Mouse (Mus musculus) kidney, adult 2 months (tissue): ENCODE data around the gene Srrm2. TPM values are rescaled to one million over a fixed set of nuclear protein-coding genes. Genes with fewer than 3 reads are reported as not detected.

Experiments used
- DNase-seq: peaks from one replicate; pipeline ENCODE4 v3.0.0; 2021
- H3K27ac ChIP-seq: fragments of 200-500 bp; 2 replicates; pipeline ENCODE4 v1.5.1; 2012; ENCODE audit warnings: low read depth, low read length, control low read depth, inconsistent platforms; ENCODE audit not compliant: insufficient read depth
- H3K27me3 ChIP-seq: fragments of 200-500 bp; replicated peaks from 2 replicates; pipeline ENCODE4 v1.6.1; 2012; ENCODE audit warnings: mild to moderate bottlenecking, moderate library complexity, low read length, inconsistent platforms; ENCODE audit not compliant: control insufficient read depth, insufficient read depth
- H3K36me3 ChIP-seq: fragments of 200-500 bp; 2 replicates; pipeline ENCODE4 v1.6.1; 2012; ENCODE audit warnings: mild to moderate bottlenecking, moderate library complexity, low read length, inconsistent platforms; ENCODE audit not compliant: control insufficient read depth, insufficient read depth
- H3K4me1 ChIP-seq: fragments of 200-500 bp; 2 replicates; pipeline ENCODE4 v1.6.1; 2011; ENCODE audit warnings: low read length; ENCODE audit not compliant: control insufficient read depth, insufficient read depth
- H3K4me3 ChIP-seq: fragments of 200-500 bp; 2 replicates; pipeline ENCODE4 v1.5.1; 2011; ENCODE audit warnings: mild to moderate bottlenecking, low read depth, low read length, control low read depth; ENCODE audit not compliant: insufficient read depth
- CTCF ChIP-seq: fragments of 200-500 bp; conservative IDR thresholded peaks from 2 replicates; pipeline ENCODE4 v1.5.1; 2011; ENCODE audit warnings: low read depth, mild to moderate bottlenecking, control low read depth, low read length, moderate library complexity, mixed read lengths; ENCODE audit not compliant: insufficient read depth, insufficient read length
- POLR2A ChIP-seq: fragments of 200-500 bp; IDR thresholded peaks from one replicate; pipeline ENCODE4 v1.6.1; 2011; ENCODE audit warnings: low read depth, low read length, control low read depth
- WGBS: fragments of 180-500 bp; shearing (Covaris S2); methylation state at CpG from one replicate; pipeline ENCODE4 v1.1.7; 2018; 5-methylcytosine and 5-hydroxymethylcytosine counted together
- polyA plus RNA-seq: library from polyadenylated mRNA; depleted of rRNA; stranded (reverse); fragments of >200 nt; gene quantifications from 2 replicates; pipeline ENCODE4 v1.2.3, GENCODE M21; 2012

Gene Srrm2
- polyA plus RNA-seq, 1 experiment = 394 TPM

DNA sequence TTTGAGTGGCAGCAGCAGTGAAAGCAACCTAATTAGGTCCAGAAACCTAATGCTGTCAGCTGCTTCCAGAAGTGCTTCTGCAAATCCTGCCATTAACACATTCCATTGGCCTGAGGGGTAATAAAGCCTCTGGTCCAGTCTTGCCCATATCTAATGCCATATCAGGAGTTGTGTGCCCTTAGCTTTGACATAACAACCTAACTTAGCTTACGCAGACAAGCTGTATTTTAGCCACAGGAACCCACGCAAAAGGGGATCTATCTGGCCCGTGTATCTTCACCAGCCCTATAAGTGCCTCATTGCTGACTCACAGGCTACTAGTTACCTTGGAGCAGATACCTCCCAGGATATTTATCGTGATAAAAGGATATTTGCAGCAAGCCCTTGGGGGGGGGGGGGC is 35.3 kb downstream of the Srrm2 start:
- Histone ChIP-seq H3K36me3 (no peaks in the 10 kb centered on the region; the same call in 1 of the 2 replicates), H3K27ac (no peak overlapping the region), H3K4me3 (no peak overlapping the region), H3K27me3 (no peaks in the 10 kb centered on the region), H3K4me1 (peaks cover 3% of the 10 kb centered on the region; the same call in 1 of the 2 replicates)
- 85% methylated on average over 4 of the region's 4 CpGs for WGBS
- TF ChIP-seq POLR2A = no peak
- no peak for TF ChIP-seq CTCF
- no peak for DNase-seq

DNA sequence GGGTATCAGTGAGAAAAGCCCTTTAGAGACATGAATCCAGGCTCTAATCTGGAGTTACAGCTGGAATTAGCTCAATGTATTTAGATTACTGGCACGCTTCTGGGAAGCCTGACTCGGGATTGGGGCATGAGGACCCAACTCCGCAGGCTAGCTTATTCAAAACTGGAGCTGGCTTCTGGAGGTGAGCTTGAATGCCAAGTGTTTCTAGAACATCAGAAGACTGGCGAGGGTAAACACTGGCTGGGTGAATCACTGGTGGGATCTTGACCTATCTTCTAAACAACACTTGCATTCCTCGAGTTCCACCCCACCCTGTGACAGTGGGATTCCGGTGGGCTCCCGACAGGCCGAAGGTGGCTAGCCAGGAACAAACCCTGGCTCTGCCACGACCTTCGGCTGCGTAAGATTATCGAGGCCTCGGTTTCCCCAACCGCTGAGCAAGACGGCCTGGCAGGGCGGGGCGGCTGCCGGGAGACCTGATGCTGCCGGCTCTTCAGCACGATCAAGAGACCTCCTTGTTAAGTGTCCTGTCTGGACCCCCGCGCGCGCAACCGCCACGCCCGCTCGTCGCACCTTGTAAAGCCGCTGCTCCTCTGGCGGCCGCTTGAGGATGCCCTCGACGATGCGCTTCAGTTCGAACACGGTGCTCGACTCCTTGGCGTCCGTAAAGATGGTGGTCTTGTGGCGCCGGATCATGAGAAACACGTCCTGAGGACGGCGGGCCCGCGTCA is 38.1 kb downstream of the Srrm2 start:
- no peak for TF ChIP-seq POLR2A
- no peak for TF ChIP-seq CTCF
- Histone ChIP-seq H3K27me3 (no peaks in the 10 kb centered on the region), H3K4me3 (peak overlapping the region; percentile 71), H3K27ac (peak overlapping the region; percentile 4; the same call in 1 of the 2 replicates), H3K36me3 (no peaks in the 10 kb centered on the region; the same call in 1 of the 2 replicates), H3K4me1 (peaks cover 3% of the 10 kb centered on the region; the same call in 1 of the 2 replicates)
- DNase-seq = peak; percentile 25
- WGBS = under 1% methylated on average over 47 of the region's 47 CpGs

DNA sequence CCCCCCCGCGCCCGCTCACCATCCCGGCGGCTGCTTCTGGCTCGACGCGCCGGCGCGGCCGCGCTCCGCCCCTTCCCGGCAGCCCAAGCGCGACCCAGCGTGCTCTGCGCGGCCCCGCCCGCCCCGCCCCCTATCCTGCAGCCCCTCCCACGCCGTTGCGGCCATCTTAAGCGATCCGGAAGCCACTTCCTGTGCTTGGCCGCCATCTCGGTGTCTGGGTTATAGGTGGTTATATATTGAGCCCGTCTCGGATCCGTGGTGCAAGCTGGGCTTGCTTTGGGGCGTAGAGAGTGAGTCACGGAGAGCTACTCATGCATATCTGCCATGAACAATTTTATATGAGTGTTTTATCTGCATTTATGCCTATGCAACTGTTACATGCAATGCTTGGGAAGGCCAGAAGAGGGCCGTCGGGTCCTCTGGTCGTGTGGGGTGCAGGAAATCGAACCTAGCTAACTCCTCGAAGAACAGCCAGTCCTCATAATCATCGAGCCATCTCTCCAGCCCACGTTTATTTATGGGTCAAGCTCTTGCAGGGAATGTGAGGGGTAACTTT is 38.8 kb downstream of the Srrm2 start, which contains the start of gene Elob:
TSS of gene Elob (minus strand) at position 73 of the 556 bp plus-strand sequence.
- WGBS = under 1% methylated on average over 37 of the region's 42 CpGs
- Histone ChIP-seq H3K27ac (peak within 1 kb of the TSS; percentile 96), H3K4me1 (peaks cover 3% of the 10 kb centered on the region; the same call in 1 of the 2 replicates), H3K27me3 (no peaks in the 10 kb centered on the region), H3K4me3 (peak within 1 kb of the TSS; percentile 78), H3K36me3 (no peaks in the 10 kb centered on the region)
- peak; percentile 63 for TF ChIP-seq CTCF
- TF ChIP-seq POLR2A = peak; percentile 30
- peak; percentile 92 for DNase-seq

DNA sequence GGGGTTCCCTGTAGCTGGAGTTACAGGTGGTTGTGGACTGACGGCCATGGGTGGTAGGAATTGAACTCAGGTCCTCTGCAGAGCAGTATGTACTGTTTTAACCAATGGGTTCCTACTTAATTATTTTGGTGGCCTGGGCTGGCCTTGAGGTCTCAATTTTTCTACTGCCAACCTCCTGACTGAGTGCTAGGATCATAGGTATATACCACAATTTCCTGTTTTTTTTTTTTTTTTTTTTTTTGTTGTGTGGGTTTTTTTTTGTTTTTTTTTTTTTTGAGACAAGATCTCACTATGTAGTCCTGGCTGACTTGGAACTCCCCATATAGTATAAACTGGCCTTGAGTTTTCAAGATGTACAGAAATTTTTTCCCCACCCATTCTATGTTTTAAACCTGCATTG is 40.9 kb downstream of the Srrm2 start:
- Histone ChIP-seq H3K4me3 (no peak overlapping the region), H3K27me3 (no peaks in the 10 kb centered on the region), H3K36me3 (no peaks in the 10 kb centered on the region), H3K4me1 (peaks cover 3% of the 10 kb centered on the region; the same call in 1 of the 2 replicates), H3K27ac (no peak overlapping the region)
- DNase-seq = no peak
- 100% methylated on average over 1 of the region's 1 CpGs for WGBS
- TF ChIP-seq CTCF (no peak), POLR2A (no peak)

DNA sequence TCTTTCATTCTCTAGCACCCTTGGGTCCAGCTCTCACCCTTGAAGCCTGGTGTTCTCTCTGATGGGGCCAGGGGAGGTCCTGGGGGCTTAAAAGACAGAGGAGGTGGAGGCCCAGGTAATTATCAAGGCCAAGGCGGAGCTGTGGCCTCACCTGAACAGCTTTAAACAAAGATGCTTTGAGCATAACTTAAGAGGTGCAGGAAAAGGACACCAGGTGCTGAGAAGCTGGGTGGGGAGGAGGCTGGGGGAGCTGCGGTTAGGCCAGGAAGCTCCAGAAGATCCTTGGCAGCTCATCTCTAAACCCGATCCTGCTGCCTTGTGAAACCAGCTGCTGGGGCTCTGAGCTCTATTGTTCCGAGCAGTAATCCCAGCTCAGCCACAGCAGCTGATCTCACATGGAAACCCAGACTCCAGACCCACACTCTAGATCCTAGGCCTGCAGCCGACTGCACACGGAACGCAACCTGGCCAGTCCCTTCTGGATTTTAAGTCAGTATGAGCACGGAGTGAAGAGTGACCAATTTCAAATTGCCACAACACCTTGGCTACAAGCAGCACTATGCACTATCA is 45.8 kb downstream of the Srrm2 start, which contains the start of gene Prss33:
TSS of gene Prss33 (minus strand) at position 51 of the 570 bp plus-strand sequence.
- 85% methylated on average over 8 of the region's 8 CpGs for WGBS
- TF ChIP-seq POLR2A (no peak), CTCF (no peak)
- H3K4me1 ChIP-seq = no peaks in the 10 kb centered on the region
- H3K36me3 ChIP-seq = no peaks in the 10 kb centered on the region
- DNase-seq = no peak
- no peak within 1 kb of the TSS for H3K4me3 ChIP-seq
- H3K27ac ChIP-seq = no peak within 1 kb of the TSS
- H3K27me3 ChIP-seq = no peaks in the 10 kb centered on the region

DNA sequence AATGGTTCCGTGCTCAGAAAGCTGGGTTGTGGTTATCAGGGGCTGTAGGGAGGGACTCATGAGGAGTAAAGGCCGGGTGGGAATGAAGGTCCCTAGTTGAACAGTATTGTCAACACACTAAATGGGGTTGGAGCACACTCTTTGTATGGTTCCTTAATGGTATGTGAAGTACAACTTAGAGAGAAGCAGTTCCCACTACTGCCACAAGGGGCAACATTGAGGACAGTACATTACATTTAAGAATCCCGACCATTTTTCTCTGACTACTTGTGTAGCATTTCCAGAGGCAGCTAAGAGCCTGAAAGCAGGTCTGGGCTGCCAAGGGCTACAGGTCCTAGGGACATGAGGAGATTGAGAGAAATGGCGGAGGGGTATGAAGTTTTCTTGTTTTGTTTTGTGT is 50.8 kb downstream of the Srrm2 start:
- H3K27me3 ChIP-seq = 0 out of 2 replicates have a peak, but pooled peaks cover 2% of the 10 kb centered on the region
- DNase-seq = peak; percentile 72
- no peaks in the 10 kb centered on the region for H3K36me3 ChIP-seq
- no peaks in the 10 kb centered on the region for H3K4me1 ChIP-seq
- H3K27ac ChIP-seq = no peak overlapping the region
- no peak overlapping the region for H3K4me3 ChIP-seq
- 35% methylated on average over 4 of the region's 4 CpGs for WGBS
- peak; percentile 45 for TF ChIP-seq CTCF
- TF ChIP-seq POLR2A = no peak

DNA sequence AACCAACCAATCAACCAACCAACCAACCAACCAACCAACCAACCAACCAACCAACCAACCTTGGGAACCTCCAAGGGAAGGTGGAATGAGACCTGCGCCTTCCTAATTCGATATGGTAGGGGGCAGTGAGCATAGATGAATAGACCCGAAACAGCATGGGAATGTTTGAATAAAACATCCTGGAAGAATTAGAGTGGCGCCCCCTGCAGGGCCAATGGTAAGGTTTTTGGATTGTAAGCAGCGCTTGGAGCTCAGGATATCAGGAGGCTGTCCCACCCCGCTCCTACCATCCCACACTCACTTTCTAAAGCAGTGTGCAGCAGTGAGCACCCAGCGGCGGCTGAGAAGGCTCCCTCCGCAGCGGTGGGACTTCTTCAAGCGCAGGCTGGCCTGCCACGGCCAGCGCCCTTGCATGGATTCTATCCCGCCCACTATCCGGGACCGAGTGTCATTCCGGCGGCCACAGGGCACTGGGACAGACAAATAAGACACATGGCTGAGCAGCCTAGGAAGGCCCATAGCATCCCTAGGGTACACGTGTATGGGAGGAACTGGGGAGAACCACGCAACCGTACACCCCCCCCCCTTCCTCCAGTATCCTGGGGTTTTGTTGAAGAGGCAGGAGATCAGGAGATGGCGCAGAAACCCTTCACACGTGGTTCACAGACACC is 52.9 kb downstream of the Srrm2 start:
- Histone ChIP-seq H3K36me3 (no peaks in the 10 kb centered on the region), H3K27me3 (0 out of 2 replicates have a peak, but pooled peaks cover 2% of the 10 kb centered on the region), H3K27ac (no peak overlapping the region), H3K4me3 (no peak overlapping the region), H3K4me1 (no peaks in the 10 kb centered on the region)
- 56% methylated on average over 23 of the region's 23 CpGs for WGBS
- no peak for DNase-seq
- TF ChIP-seq POLR2A (no peak), CTCF (0 out of 2 replicates have a peak, but pooled peaks have one; percentile 14)
